Mouse (Mus musculus): Measurements from ENCODE around the gene Pde10a. TPM values are rescaled to one million over a fixed set of nuclear protein-coding genes. Genes with fewer than 3 reads are reported as not detected.
"Not testable (repeated sequence)": the region's sequence is repeated elsewhere in the genome, so short reads cannot be mapped to it uniquely, and the experiment has no call there.

The Pde10a gene
- total RNA-seq, 1 experiment, result 2.6 TPM

GRCm38 (mm10) chr17:8708006-8708405, 182.8 kb downstream of the Pde10a start:
- H3K36me3 ChIP-seq (ENCODE audit: control insufficient read depth, insufficient read depth, low read length, poor library complexity, severe bottlenecking), result no peaks in the 10 kb centered on the region
- H3K9me3 ChIP-seq (ENCODE audit: control insufficient read depth, insufficient read depth, low read depth, low read length), result no peaks in the 10 kb centered on the region
- TF ChIP-seq MAFK (IDR thresholded peaks at IDR 0.05; ENCODE audit: insufficient read depth, low read depth, low read length), result no peak
- no peak for DNase-seq (ENCODE audit: low read depth, low spot score)
- H3K27ac ChIP-seq (ENCODE audit: insufficient read depth, low read depth, low read length, poor library complexity, severe bottlenecking), result no peak overlapping the region
- H3K4me3 ChIP-seq (ENCODE audit: insufficient read depth in 1 of 2, low read depth in 1 of 2, low read length in 2 of 2, poor library complexity in 1 of 2, severe bottlenecking in 1 of 2), result no peak overlapping the region
- H3K4me1 ChIP-seq (ENCODE audit: control insufficient read depth in 2 of 2, insufficient read depth in 2 of 2, low read length in 2 of 2, poor library complexity in 1 of 2), result no peaks in the 10 kb centered on the region
- H3K9ac ChIP-seq (ENCODE audit: insufficient read depth, low read depth, low read length, poor library complexity, severe bottlenecking), result no peak overlapping the region
- in situ Hi-C loops (cut with MboI; ENCODE audit: low sequenced_read_pairs in 2 of 2, unreplicated experiment in 2 of 2), result no loop called here

- H3K4me1 ChIP-seq (ENCODE audit: control insufficient read depth in 2 of 2, insufficient read depth in 2 of 2, low read length in 2 of 2, poor library complexity in 1 of 2); H3K36me3 ChIP-seq (ENCODE audit: control insufficient read depth, insufficient read depth, low read length, poor library complexity, severe bottlenecking); DNase-seq (ENCODE audit: low read depth, low spot score); H3K27ac ChIP-seq (ENCODE audit: insufficient read depth, low read depth, low read length, poor library complexity, severe bottlenecking); H3K9me3 ChIP-seq (ENCODE audit: control insufficient read depth, insufficient read depth, low read depth, low read length); H3K4me3 ChIP-seq (ENCODE audit: insufficient read depth in 1 of 2, low read depth in 1 of 2, low read length in 2 of 2, poor library complexity in 1 of 2, severe bottlenecking in 1 of 2); H3K9ac ChIP-seq (ENCODE audit: insufficient read depth, low read depth, low read length, poor library complexity, severe bottlenecking); in situ Hi-C loops (cut with MboI; ENCODE audit: low sequenced_read_pairs in 2 of 2, unreplicated experiment in 2 of 2): not testable (repeated sequence)
These were observed 187.6 kb downstream of the Pde10a start for GRCm38 (mm10) chr17:8712734-8713133.

- in situ Hi-C loops (cut with MboI; ENCODE audit: low sequenced_read_pairs in 2 of 2, unreplicated experiment in 2 of 2), result no loop called here
- Histone ChIP-seq H3K9ac (ENCODE audit: insufficient read depth, low read depth, low read length, poor library complexity, severe bottlenecking) (no peak overlapping the region), H3K4me1 (ENCODE audit: control insufficient read depth in 2 of 2, insufficient read depth in 2 of 2, low read length in 2 of 2, poor library complexity in 1 of 2) (no peaks in the 10 kb centered on the region), H3K4me3 (ENCODE audit: insufficient read depth in 1 of 2, low read depth in 1 of 2, low read length in 2 of 2, poor library complexity in 1 of 2, severe bottlenecking in 1 of 2) (no peak overlapping the region), H3K9me3 (ENCODE audit: control insufficient read depth, insufficient read depth, low read depth, low read length) (no peaks in the 10 kb centered on the region), H3K27ac (ENCODE audit: insufficient read depth, low read depth, low read length, poor library complexity, severe bottlenecking) (no peak overlapping the region), H3K36me3 (ENCODE audit: control insufficient read depth, insufficient read depth, low read length, poor library complexity, severe bottlenecking) (no peaks in the 10 kb centered on the region)
- no peak for TF ChIP-seq ZC3H11A (IDR thresholded peaks at IDR 0.05; ENCODE audit: borderline replicate concordance, low read depth, low read length)
- TF ChIP-seq MAFK (IDR thresholded peaks at IDR 0.05; ENCODE audit: insufficient read depth, low read depth, low read length), result no peak
- TF ChIP-seq CHD2 (IDR thresholded peaks at IDR 0.05; ENCODE audit: low read depth, low read length), result no peak
- DNase-seq (ENCODE audit: low read depth, low spot score), result no peak
These were observed 195.8 kb downstream of the Pde10a start for GRCm38 (mm10) chr17:8720961-8721360.

- Histone ChIP-seq H3K36me3 (ENCODE audit: control insufficient read depth, insufficient read depth, low read length, poor library complexity, severe bottlenecking) (no peaks in the 10 kb centered on the region), H3K27ac (ENCODE audit: insufficient read depth, low read depth, low read length, poor library complexity, severe bottlenecking) (no peak overlapping the region), H3K4me3 (ENCODE audit: insufficient read depth in 1 of 2, low read depth in 1 of 2, low read length in 2 of 2, poor library complexity in 1 of 2, severe bottlenecking in 1 of 2) (no peak overlapping the region), H3K4me1 (ENCODE audit: control insufficient read depth in 2 of 2, insufficient read depth in 2 of 2, low read length in 2 of 2, poor library complexity in 1 of 2) (no peaks in the 10 kb centered on the region), H3K9me3 (ENCODE audit: control insufficient read depth, insufficient read depth, low read depth, low read length) (no peaks in the 10 kb centered on the region), H3K9ac (ENCODE audit: insufficient read depth, low read depth, low read length, poor library complexity, severe bottlenecking) (no peak overlapping the region)
- in situ Hi-C loops (cut with MboI; ENCODE audit: low sequenced_read_pairs in 2 of 2, unreplicated experiment in 2 of 2), result no loop called here
- TF ChIP-seq MAFK (IDR thresholded peaks at IDR 0.05; ENCODE audit: insufficient read depth, low read depth, low read length) (no peak), ZNF384 (IDR thresholded peaks at IDR 0.05; ENCODE audit: low read depth, low read length) (no peak)
- DNase-seq (ENCODE audit: low read depth, low spot score), result no peak
These were observed 199.3 kb downstream of the Pde10a start for GRCm38 (mm10) chr17:8724464-8724974.

GRCm38 (mm10) chr17:8728646-8729045, 203.5 kb downstream of the Pde10a start:
- H3K27ac ChIP-seq (ENCODE audit: insufficient read depth, low read depth, low read length, poor library complexity, severe bottlenecking), result no peak overlapping the region
- TF ChIP-seq ZC3H11A (IDR thresholded peaks at IDR 0.05; ENCODE audit: borderline replicate concordance, low read depth, low read length), result no peak
- no peak for TF ChIP-seq MAFK (IDR thresholded peaks at IDR 0.05; ENCODE audit: insufficient read depth, low read depth, low read length)
- no peak for TF ChIP-seq ZNF384 (IDR thresholded peaks at IDR 0.05; ENCODE audit: low read depth, low read length)
- no peak for TF ChIP-seq HCFC1 (IDR thresholded peaks at IDR 0.05; ENCODE audit: borderline replicate concordance, insufficient read depth, low read length)
- TF ChIP-seq CHD2 (IDR thresholded peaks at IDR 0.05; ENCODE audit: low read depth, low read length), result no peak
- H3K4me3 ChIP-seq (ENCODE audit: insufficient read depth in 1 of 2, low read depth in 1 of 2, low read length in 2 of 2, poor library complexity in 1 of 2, severe bottlenecking in 1 of 2), result no peak overlapping the region
- no peaks in the 10 kb centered on the region for H3K36me3 ChIP-seq (ENCODE audit: control insufficient read depth, insufficient read depth, low read length, poor library complexity, severe bottlenecking)
- in situ Hi-C loops (cut with MboI; ENCODE audit: low sequenced_read_pairs in 2 of 2, unreplicated experiment in 2 of 2), result no loop called here
- DNase-seq (ENCODE audit: low read depth, low spot score), result no peak
- H3K9me3 ChIP-seq (ENCODE audit: control insufficient read depth, insufficient read depth, low read depth, low read length), result no peaks in the 10 kb centered on the region
- no peaks in the 10 kb centered on the region for H3K4me1 ChIP-seq (ENCODE audit: control insufficient read depth in 2 of 2, insufficient read depth in 2 of 2, low read length in 2 of 2, poor library complexity in 1 of 2)
- no peak overlapping the region for H3K9ac ChIP-seq (ENCODE audit: insufficient read depth, low read depth, low read length, poor library complexity, severe bottlenecking)

Data from ES-E14 (cell line).